Mouse (Mus musculus) midbrain, embryonic 10.5 days (tissue): ENCODE results near the gene Kras. TPM values are rescaled to one million over a fixed set of nuclear protein-coding genes. Genes with fewer than 3 reads are reported as not detected.

Experiments
- DNase-seq: peaks from one replicate; pipeline ENCODE4 v3.0.0-alpha.2; 2017; ENCODE audit warnings: low spot score
- H3K27ac ChIP-seq: fragments of 300-500 bp; sonication (generic); replicated peaks from 2 replicates; pipeline ENCODE4 v1.5.1; 2016; ENCODE audit warnings: mild to moderate bottlenecking
- H3K27me3 ChIP-seq: fragments of 300-500 bp; sonication (generic); 2 replicates; pipeline ENCODE4 v1.6.1; 2016; ENCODE audit warnings: low read depth, mild to moderate bottlenecking; ENCODE audit not compliant: poor library complexity, severe bottlenecking
- H3K36me3 ChIP-seq: fragments of 300-500 bp; sonication (generic); 2 replicates; pipeline ENCODE4 v1.6.1; 2016; ENCODE audit warnings: mild to moderate bottlenecking, moderate library complexity
- H3K4me1 ChIP-seq: fragments of 300-500 bp; sonication (generic); 2 replicates; pipeline ENCODE4 v1.6.1; 2016
- H3K4me3 ChIP-seq: fragments of 300-500 bp; sonication (generic); 2 replicates; pipeline ENCODE4 v1.5.1; 2016; ENCODE audit warnings: mild to moderate bottlenecking, moderate library complexity
- H3K9me3 ChIP-seq: fragments of 300-500 bp; sonication (generic); replicated peaks from 2 replicates; pipeline ENCODE4 v1.6.1; 2016; ENCODE audit warnings: mild to moderate bottlenecking
- WGBS: fragments of 180-500 bp; shearing (Covaris S2); methylation state at CpG from one replicate; pipeline ENCODE4 v1.1.7; 2016; 5-methylcytosine and 5-hydroxymethylcytosine counted together
- polyA plus RNA-seq: library from polyadenylated mRNA; unstranded; fragments of >200 nt; fragmentation: Nextera tagmentation; extraction: Ambion mirVana; gene quantifications from 2 replicates; pipeline ENCODE4 v1.2.1, GENCODE M21; 2016

Gene Kras
- polyA plus RNA-seq, 1 experiment from 2014 or later, result 102 TPM

DNA sequence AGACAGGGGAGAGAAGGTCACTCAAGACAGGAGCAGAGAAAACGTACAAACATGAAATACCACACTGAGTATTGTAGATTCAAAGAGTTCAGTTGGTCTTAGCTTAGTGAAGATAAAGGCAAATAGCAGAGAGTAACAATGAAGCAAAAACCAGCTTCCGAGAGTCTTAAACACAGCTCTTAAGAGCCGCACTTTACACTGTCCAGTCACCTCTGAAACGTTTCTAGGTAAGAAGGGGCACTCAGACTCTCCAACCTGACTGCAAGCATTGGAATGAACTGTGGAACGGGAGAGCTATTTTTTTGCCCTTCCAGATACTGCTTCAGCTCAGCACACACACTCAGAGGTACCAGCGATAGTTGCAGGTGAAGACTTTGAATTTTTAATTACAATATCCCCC, 9.8 kb downstream of the Kras start:
- H3K4me1 ChIP-seq, result no peaks in the 10 kb centered on the region
- H3K27ac ChIP-seq, result no peak overlapping the region
- no peaks in the 10 kb centered on the region for H3K9me3 ChIP-seq
- H3K27me3 ChIP-seq, result no peaks in the 10 kb centered on the region
- H3K36me3 ChIP-seq, result peaks cover 57% of the 10 kb centered on the region
- WGBS, result 92% methylated on average over 6 of the region's 6 CpGs
- DNase-seq, result no peak
- no peak overlapping the region for H3K4me3 ChIP-seq

- no peak for DNase-seq
- no peak overlapping the region for H3K27ac ChIP-seq
- H3K9me3 ChIP-seq, result no peaks in the 10 kb centered on the region
- peaks cover 59% of the 10 kb centered on the region for H3K36me3 ChIP-seq
- H3K4me3 ChIP-seq, result no peak overlapping the region
- no peaks in the 10 kb centered on the region for H3K27me3 ChIP-seq
- H3K4me1 ChIP-seq, result no peaks in the 10 kb centered on the region
- WGBS, result 81% methylated on average over 4 of the region's 4 CpGs
Observed at GRCm38 (mm10) chr6:145237148-145237547, 12.9 kb downstream of the Kras start.

- H3K36me3 ChIP-seq, result peaks cover 61% of the 10 kb centered on the region
- no peaks in the 10 kb centered on the region for H3K4me1 ChIP-seq
- H3K27me3 ChIP-seq, result no peaks in the 10 kb centered on the region
- DNase-seq, result no peak
- no peak overlapping the region for H3K27ac ChIP-seq
- H3K9me3 ChIP-seq, result no peaks in the 10 kb centered on the region
- WGBS, result 93% methylated on average over 6 of the region's 6 CpGs
- no peak overlapping the region for H3K4me3 ChIP-seq
Observed at GRCm38 (mm10) chr6:145235367-145235766, 14.7 kb downstream of the Kras start.

DNA sequence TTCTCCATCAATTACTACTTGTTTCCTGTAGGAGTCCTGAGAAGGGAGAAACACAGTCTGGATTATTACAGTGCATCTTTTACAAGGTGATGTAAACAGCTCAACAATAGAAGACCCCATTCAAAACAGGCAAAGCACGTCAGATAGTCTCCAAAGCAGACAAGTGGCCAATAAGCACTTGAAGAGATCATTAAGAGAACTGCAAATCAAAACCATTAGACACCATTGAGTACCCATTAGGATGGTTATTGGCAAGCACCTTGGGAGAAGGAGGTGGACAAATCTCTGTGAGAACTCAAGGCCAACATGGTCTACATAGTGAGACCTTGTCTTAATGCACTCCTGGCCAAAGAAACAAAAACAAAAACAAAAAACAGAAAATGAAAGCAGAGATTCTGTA, 15.6 kb downstream of the Kras start:
- H3K4me1 ChIP-seq, result no peaks in the 10 kb centered on the region
- H3K9me3 ChIP-seq, result no peaks in the 10 kb centered on the region
- no peak overlapping the region for H3K27ac ChIP-seq
- H3K27me3 ChIP-seq, result no peaks in the 10 kb centered on the region
- DNase-seq, result no peak
- no peak overlapping the region for H3K4me3 ChIP-seq
- 87% methylated on average over 1 of the region's 1 CpGs for WGBS
- H3K36me3 ChIP-seq, result peaks cover 59% of the 10 kb centered on the region

DNA sequence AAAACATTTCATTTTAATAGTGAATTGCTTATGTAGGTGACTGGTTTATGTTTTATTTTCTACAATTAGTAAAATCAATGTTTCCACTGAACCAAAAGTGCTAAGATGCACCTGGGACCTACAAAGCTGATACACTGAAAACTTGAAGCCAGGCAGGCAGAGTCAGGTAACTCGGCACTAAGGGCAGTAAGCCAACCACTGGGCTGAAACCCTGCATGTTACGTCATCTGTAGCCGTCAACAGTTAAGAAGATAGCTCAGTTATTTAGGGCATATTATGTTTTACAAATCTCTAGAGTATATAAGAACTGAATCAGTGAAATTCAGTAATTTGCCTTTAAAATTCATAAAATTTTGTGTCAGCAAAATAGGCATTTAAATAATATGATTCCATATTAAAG, 23.7 kb downstream of the Kras start:
- no peak overlapping the region for H3K4me3 ChIP-seq
- WGBS, result 95% methylated on average over 3 of the region's 3 CpGs
- peaks cover 38% of the 10 kb centered on the region for H3K36me3 ChIP-seq
- DNase-seq, result no peak
- H3K27ac ChIP-seq, result no peak overlapping the region
- no peaks in the 10 kb centered on the region for H3K27me3 ChIP-seq
- no peaks in the 10 kb centered on the region for H3K4me1 ChIP-seq
- no peaks in the 10 kb centered on the region for H3K9me3 ChIP-seq

DNA sequence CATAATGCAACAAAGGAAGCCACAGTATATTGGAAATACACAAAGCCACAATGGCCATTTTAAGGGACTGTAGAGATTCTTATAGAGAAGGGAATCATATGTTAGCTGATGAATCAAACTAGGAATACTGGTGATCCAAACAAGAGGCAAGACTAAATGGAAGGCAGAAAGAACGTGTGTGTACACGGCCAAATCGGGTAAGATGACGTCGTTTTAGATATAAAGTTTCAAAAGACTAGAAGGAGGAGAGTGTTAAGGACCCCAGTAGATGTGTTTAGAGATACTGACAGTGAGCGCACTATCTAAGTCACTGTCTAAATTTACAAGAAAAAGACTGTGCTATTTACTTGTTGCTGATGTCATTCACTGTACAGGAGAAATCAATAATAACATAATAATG, 25.8 kb downstream of the Kras start:
- H3K36me3 ChIP-seq, result peaks cover 37% of the 10 kb centered on the region
- no peak overlapping the region for H3K27ac ChIP-seq
- no peaks in the 10 kb centered on the region for H3K27me3 ChIP-seq
- WGBS, result 96% methylated on average over 6 of the region's 6 CpGs
- no peak overlapping the region for H3K4me3 ChIP-seq
- H3K9me3 ChIP-seq, result no peaks in the 10 kb centered on the region
- DNase-seq, result no peak
- no peaks in the 10 kb centered on the region for H3K4me1 ChIP-seq

GRCm38 (mm10) chr6:145215826-145216225, 34.2 kb downstream of the Kras start:
- WGBS, result 94% methylated on average over 3 of the region's 3 CpGs
- DNase-seq, result no peak
- no peaks in the 10 kb centered on the region for H3K27me3 ChIP-seq
- H3K9me3 ChIP-seq, result no peaks in the 10 kb centered on the region
- H3K4me1 ChIP-seq, result peaks cover 11% of the 10 kb centered on the region
- H3K36me3 ChIP-seq, result peaks cover 43% of the 10 kb centered on the region
- H3K27ac ChIP-seq, result no peak overlapping the region
- no peak overlapping the region for H3K4me3 ChIP-seq

DNA sequence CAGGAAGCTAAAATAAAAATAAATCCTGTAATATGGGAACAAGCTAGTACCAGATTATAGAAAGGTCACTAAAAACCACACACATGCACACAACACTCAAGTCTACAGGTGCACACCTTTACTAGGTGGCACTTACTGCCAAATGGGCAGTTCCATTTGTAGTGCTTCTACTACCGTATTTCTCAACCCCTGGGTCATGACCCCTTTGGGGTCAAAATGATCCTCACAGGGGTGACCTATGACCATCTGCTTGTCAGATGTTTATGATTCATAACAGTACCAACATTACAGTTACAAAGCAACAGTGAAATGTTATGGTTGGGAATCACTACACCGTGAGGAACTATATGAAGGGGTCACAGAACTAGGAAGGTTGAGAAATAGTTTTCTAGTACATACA, 36.1 kb downstream of the Kras start:
- WGBS, result 89% methylated on average over 2 of the region's 2 CpGs
- H3K36me3 ChIP-seq, result peaks cover 25% of the 10 kb centered on the region
- no peak for DNase-seq

DNA sequence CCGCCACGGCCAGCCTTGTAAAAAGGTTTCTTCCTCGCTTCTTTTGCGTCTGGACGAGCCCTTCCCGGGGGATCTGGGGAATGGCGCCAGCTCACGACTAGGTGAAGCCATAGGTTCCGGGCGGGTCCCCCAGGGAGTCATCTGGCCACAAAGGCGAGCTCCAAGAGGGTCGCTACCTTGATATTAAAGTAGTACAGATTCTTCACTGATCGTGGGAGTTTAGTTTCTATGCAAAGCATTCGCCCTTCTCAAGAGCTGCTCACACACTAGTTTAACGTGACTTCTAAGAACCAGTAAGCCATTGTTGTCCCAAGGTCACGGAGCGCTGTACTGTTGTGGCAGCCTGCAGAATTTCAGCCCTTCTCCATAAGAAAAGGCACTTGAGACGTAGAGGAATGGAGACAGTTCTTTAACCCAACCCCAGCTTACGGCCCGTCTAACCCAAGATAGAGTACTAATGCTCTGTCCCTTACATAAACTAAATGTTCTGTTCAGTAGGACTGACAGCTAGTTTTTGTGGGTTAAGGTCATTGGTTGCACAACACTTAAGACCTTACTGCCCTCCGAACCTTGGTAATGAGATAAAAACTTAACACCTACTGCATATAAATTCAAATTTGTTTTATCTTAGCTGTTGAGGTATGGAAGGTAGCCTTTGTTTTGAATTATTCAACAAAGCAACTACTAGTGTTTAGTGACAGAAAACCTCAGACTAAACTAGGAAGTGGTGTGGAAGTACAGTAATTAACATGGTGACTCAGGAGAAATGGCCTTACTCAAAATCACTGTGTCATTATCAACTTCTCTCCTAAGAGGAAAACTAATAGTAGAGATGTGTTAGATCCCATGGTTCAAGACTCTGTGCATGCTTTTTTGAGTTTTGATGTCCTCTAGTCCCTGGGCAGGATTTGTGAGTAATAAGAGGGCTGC, 38.4 kb downstream of the Kras start:
- no peak for DNase-seq
- 5% methylated on average over 21 of the region's 21 CpGs for WGBS

More for the DNA sequence above, 36.1 kb downstream of the Kras start:
- Histone ChIP-seq H3K27ac (no peak overlapping the region), H3K4me3 (no peak overlapping the region), H3K9me3 (no peaks in the 10 kb centered on the region), H3K4me1 (peaks cover 18% of the 10 kb centered on the region), H3K27me3 (no peaks in the 10 kb centered on the region)

DNA sequence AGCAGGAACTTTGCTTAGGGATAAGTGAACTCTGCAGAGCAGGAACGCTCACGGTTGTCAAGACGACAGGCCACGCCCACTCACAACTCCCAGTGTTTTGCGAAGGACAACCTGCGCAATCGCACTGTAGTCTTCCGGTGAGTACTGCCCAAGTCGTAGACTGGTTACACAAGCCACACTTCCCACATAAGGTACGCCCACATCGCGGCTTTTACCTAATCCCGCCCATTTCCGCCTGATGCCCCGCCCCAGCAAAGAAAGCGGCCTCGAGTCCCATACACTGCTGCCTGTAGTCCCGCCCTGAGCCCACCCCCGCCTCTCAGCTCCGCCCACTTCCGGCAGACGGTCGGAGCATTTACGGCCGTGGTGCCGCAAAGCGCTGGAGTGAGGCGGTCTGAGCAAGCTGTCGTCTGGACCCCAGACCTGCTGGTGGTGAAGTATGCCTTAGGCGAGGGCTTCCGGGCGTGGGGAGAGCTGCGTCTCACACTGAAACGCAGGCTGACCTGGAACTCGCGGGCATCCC, 39.2 kb downstream of the Kras start, which contains the start of the genes Casc1 and Etfrf1:
Casc1 (minus strand) TSS at position 190 of the 523 bp plus-strand sequence.
Etfrf1 (plus strand) TSS at position 319 of the 523 bp plus-strand sequence.
- under 1% methylated on average over 36 of the region's 36 CpGs for WGBS
- Histone ChIP-seq H3K27ac (peak within 1 kb of the TSS; percentile 95), H3K9me3 (no peaks in the 10 kb centered on the region), H3K27me3 (no peaks in the 10 kb centered on the region), H3K36me3 (0 out of 2 replicates have a peak, but pooled peaks cover 2% of the 10 kb centered on the region), H3K4me3 (peak within 1 kb of the TSS; percentile 83), H3K4me1 (peaks cover 18% of the 10 kb centered on the region)
- DNase-seq, result peak; percentile 99

More for the DNA sequence above, 38.4 kb downstream of the Kras start:
- Histone ChIP-seq H3K36me3 (peaks cover 7% of the 10 kb centered on the region; the same call in 1 of the 2 replicates), H3K27ac (peak overlapping the region; percentile 95), H3K4me3 (peak overlapping the region; percentile 83), H3K27me3 (no peaks in the 10 kb centered on the region), H3K4me1 (peaks cover 18% of the 10 kb centered on the region), H3K9me3 (no peaks in the 10 kb centered on the region)

DNA sequence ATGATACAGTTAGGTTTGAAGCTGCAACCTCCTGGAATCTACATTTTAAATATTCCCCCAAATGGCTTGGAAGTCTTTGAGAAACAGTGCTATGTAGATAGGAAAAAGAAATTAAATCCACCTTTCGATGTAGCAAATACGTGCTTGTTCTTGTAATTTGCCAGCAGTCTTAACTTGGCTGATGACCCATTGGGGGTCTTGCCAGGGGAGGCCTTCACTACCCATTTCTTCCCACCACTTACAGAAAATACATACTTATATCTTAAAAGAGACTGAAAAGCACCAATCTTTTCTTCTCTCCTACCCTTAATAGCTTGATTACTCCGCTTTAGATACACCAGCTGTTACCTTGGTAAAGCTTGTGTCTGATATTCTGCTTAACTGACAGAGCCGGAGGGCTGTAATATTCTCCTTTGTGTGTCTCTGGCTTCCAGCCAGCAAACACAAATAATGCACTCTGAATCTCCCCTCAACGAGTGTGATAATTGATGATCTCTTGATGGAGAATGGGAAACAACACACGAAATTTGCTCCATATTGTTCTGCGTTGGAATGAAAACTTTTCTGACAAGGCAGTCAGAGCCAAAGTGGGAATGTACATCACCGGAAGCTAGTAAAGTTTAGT, 39.9 kb downstream of the Kras start:
- H3K36me3 ChIP-seq, result no peaks in the 10 kb centered on the region
- H3K9me3 ChIP-seq, result no peaks in the 10 kb centered on the region
- peak overlapping the region; percentile 83 for H3K4me3 ChIP-seq
- 44% methylated on average over 8 of the region's 8 CpGs for whole genome bisulfite sequencing
- peaks cover 18% of the 10 kb centered on the region for H3K4me1 ChIP-seq
- no peak for DNase-seq
- H3K27me3 ChIP-seq, result no peaks in the 10 kb centered on the region
- H3K27ac ChIP-seq, result peak overlapping the region; percentile 95

DNA sequence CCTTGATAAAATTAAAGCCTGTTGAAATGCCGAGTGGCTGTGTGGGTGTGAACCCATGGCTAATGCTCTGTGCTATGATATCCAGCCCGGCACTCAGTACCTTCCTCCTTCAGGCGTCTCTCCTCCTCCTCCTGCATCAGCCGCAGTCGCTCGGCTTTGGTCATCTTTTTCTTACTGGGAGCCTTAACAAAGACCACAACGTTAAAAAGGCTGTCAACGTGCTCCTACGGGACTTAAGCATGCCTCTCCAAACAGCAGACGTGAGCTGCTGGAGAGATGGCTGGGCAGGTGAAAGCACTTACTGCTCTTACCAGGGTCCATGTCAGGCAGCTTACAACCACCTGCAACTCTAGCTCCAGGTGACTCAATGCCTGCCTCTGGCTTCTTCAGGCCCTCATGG, 44.9 kb downstream of the Kras start:
- no peak overlapping the region for H3K4me3 ChIP-seq
- no peak overlapping the region for H3K27ac ChIP-seq
- no peaks in the 10 kb centered on the region for H3K27me3 ChIP-seq
- no peaks in the 10 kb centered on the region for H3K9me3 ChIP-seq
- H3K4me1 ChIP-seq, result peaks cover 2% of the 10 kb centered on the region
- H3K36me3 ChIP-seq, result no peaks in the 10 kb centered on the region
- WGBS, result 72% methylated on average over 10 of the region's 10 CpGs
- no peak for DNase-seq

DNA sequence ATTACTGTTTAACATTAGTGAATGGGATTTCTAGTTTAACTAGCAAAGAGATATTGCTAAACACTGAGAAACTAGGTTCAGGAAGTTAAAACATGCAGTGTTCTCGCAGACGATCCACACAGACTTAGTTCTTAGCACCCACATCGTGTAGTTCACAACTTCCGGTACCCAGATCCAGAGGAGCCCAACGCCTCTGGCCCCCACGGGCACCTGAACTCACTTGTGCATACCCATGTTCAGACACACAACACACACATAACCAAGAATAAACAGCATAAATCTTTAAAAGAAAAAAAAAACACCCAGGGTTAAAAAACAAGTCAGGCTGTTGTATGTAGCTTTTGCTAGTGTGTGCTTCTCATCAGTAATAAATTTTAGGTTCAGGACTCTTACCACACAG, 45.6 kb downstream of the Kras start:
- Histone ChIP-seq H3K36me3 (no peaks in the 10 kb centered on the region), H3K27me3 (no peaks in the 10 kb centered on the region), H3K4me1 (no peaks in the 10 kb centered on the region), H3K9me3 (no peaks in the 10 kb centered on the region), H3K4me3 (no peak overlapping the region), H3K27ac (no peak overlapping the region)
- WGBS, result 94% methylated on average over 6 of the region's 6 CpGs
- no peak for DNase-seq
